Comparison of ENCODE assay signal across 8 mouse cellular contexts in the genomic region with DNA sequence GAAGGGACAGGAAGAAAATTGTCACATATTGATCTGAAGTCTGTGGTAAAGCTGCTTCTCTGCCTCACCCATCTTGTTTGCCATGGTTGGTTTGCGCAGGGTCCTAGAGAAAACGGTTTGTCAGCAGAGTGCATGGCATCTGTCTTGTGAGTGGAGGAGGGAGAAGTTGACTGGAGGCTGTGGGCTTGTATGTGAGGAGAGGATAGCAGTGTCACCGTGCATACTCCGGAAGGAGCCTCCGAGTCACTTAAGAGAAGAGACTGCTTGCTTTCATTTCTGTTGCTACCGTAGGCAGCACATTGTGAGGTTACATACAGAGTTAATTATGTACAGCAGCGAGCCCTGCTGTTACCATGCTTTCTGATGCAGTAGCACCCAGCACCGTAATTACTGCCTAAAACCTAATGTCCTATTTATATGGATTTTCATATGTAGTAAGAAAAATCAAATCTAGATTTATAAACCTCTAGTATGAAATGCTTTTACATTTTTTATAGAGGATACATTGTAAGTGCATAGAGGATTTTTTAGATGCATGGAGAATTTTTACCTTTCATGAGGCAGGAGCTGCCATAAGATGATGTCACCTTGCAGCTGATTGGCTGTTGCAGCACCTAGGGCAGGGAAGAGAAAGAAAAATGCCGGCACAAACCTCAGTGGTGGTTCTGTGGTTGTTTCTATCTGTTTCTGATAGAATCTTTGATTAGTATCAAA.
A peak's percentile ranks its signal among the peaks of the same experiment; 100 is the strongest.
DNase-seq lines count a peak whose midpoint lies in the region; ATAC-seq and TF ChIP-seq lines count a peak whose summit lies in the region.

No protein-coding gene starts in this region.

- H3K4me3 ChIP-seq in lung, embryonic 16.5 days (ENCODE audit: low read length): 0 out of 2 replicates have a peak overlapping the region, but pooled peaks have one; percentile 8
- H3K4me3 ChIP-seq in lung, adult 2 months (replicated peaks; ENCODE audit: extremely low read depth, low read depth, low read length): no peak overlapping the region
- H3K4me3 ChIP-seq in cortical plate, adult 2 months (ENCODE audit: insufficient read depth, low read length): peak overlapping the region; percentile 65
- H3K4me3 ChIP-seq in heart, postnatal 0 days (ENCODE audit: low read depth, low read length): peak overlapping the region; percentile 49
- peak overlapping the region; percentile 52 for H3K4me3 ChIP-seq in midbrain, embryonic 16.5 days (ENCODE audit: low read depth, low read length)

- peak overlapping the region; percentile 37 for H3K4me2 ChIP-seq in lung, embryonic 16.5 days (ENCODE audit: low read depth, low read length)
- peak overlapping the region; percentile 66 for H3K4me2 ChIP-seq in heart, postnatal 0 days (ENCODE audit: low read depth, low read length)
- peak overlapping the region; percentile 58 for H3K4me2 ChIP-seq in midbrain, embryonic 16.5 days (ENCODE audit: low read length)

- no peak overlapping the region for H3K9ac ChIP-seq in lung, embryonic 16.5 days (ENCODE audit: low read length)
- H3K9ac ChIP-seq in heart, postnatal 0 days (replicated peaks; ENCODE audit: low read depth, low read length): peak overlapping the region; percentile 25; the same call in 1 of the 2 replicates
- H3K9ac ChIP-seq in midbrain, embryonic 16.5 days (ENCODE audit: low read depth, low read length): peak overlapping the region; percentile 56

- TF ChIP-seq CTCF in lung, adult 2 months (IDR thresholded peaks at IDR 0.05; ENCODE audit: insufficient read depth, low read length): no peak
- TF ChIP-seq CTCF in cortical plate, adult 2 months (IDR thresholded peaks at IDR 0.05; ENCODE audit: extremely low read depth, insufficient read depth, low read length): no peak
- no peak for TF ChIP-seq CTCF in heart, postnatal 0 days (IDR thresholded peaks at IDR 0.05; ENCODE audit: low read depth)

- H3K9me3 ChIP-seq in lung, embryonic 16.5 days (ENCODE audit: control insufficient read depth, low read length): no peaks in the 10 kb centered on the region
- no peaks in the 10 kb centered on the region for H3K9me3 ChIP-seq in heart, postnatal 0 days (replicated peaks; ENCODE audit: control insufficient read depth, low read length)
- no peaks in the 10 kb centered on the region for H3K9me3 ChIP-seq in midbrain, embryonic 16.5 days (replicated peaks; ENCODE audit: control insufficient read depth, low read length, poor library complexity, severe bottlenecking)

- 0 out of 2 replicates have a peak, but pooled peaks have one; percentile 20 for ATAC-seq in lung, embryonic 16.5 days (ENCODE audit: low read depth)
- ATAC-seq in heart, postnatal 0 days (ENCODE audit: insufficient read depth, low read depth): peak; percentile 75; the same call in 1 of the 2 replicates
- ATAC-seq in midbrain, embryonic 16.5 days: peak; percentile 94

- TF ChIP-seq EP300 in heart, postnatal 0 days (IDR thresholded peaks at IDR 0.05; ENCODE audit: low read depth): no peak

- no peak for TF ChIP-seq POLR2A in lung, adult 2 months (IDR thresholded peaks at IDR 0.05; ENCODE audit: borderline replicate concordance, extremely low read depth, low read depth, low read length)
- TF ChIP-seq POLR2A in cortical plate, adult 2 months (IDR thresholded peaks at IDR 0.05; ENCODE audit: extremely low read depth, insufficient read depth, low read length): peak; percentile 75

- no peaks in the 10 kb centered on the region for H3K27me3 ChIP-seq in lung, embryonic 16.5 days (ENCODE audit: control insufficient read depth, insufficient read depth, low read depth, low read length)
- H3K27me3 ChIP-seq in heart, postnatal 0 days (ENCODE audit: control insufficient read depth, insufficient read depth, low read length): no peaks in the 10 kb centered on the region
- no peaks in the 10 kb centered on the region for H3K27me3 ChIP-seq in midbrain, embryonic 16.5 days (ENCODE audit: control insufficient read depth, insufficient read depth, low read depth, low read length)

- H3K4me1 ChIP-seq in lung, embryonic 16.5 days (replicated peaks; ENCODE audit: control insufficient read depth, insufficient read depth, low read length): no peaks in the 10 kb centered on the region; the same call in 1 of the 2 replicates
- H3K4me1 ChIP-seq in lung, adult 2 months (ENCODE audit: control insufficient read depth, insufficient read depth, low read length): no peaks in the 10 kb centered on the region
- peaks cover 6% of the 10 kb centered on the region; the same call in 1 of the 2 replicates for H3K4me1 ChIP-seq in cortical plate, adult 2 months (ENCODE audit: control insufficient read depth, insufficient read depth, low read length)
- H3K4me1 ChIP-seq in heart, postnatal 0 days (ENCODE audit: control insufficient read depth, insufficient read depth): no peaks in the 10 kb centered on the region
- peaks cover 34% of the 10 kb centered on the region for H3K4me1 ChIP-seq in midbrain, embryonic 16.5 days (ENCODE audit: control insufficient read depth, insufficient read depth, low read length)

- H3K36me3 ChIP-seq in lung, embryonic 16.5 days (ENCODE audit: control insufficient read depth, insufficient read depth, low read length): peaks cover 2% of the 10 kb centered on the region; the same call in 1 of the 2 replicates
- H3K36me3 ChIP-seq in heart, postnatal 0 days (replicated peaks; ENCODE audit: control insufficient read depth, insufficient read depth, low read length): peaks cover 7% of the 10 kb centered on the region; the same call in 1 of the 2 replicates
- H3K36me3 ChIP-seq in midbrain, embryonic 16.5 days (ENCODE audit: control insufficient read depth, insufficient read depth, low read length): no peaks in the 10 kb centered on the region

- 43% methylated on average over 9 of the region's 9 CpGs for WGBS in lung, embryonic 16.5 days
- 37% methylated on average over 9 of the region's 9 CpGs for WGBS in lung, adult 2 months
- 25% methylated on average over 9 of the region's 9 CpGs for WGBS in heart, postnatal 0 days
- 12% methylated on average over 9 of the region's 9 CpGs for WGBS in midbrain, embryonic 16.5 days

- no peak overlapping the region for H3K27ac ChIP-seq in lung, embryonic 16.5 days (ENCODE audit: low read length)
- H3K27ac ChIP-seq in cortical plate, adult 2 months (ENCODE audit: insufficient read depth, low read length): peak overlapping the region; percentile 22
- H3K27ac ChIP-seq in heart, postnatal 0 days (ENCODE audit: low read depth): peak overlapping the region; percentile 53
- peak overlapping the region; percentile 84 for H3K27ac ChIP-seq in midbrain, embryonic 16.5 days (ENCODE audit: low read length)

- no peak for DNase-seq in lung, adult 2 months
- DNase-seq in heart, postnatal 0 days (ENCODE audit: low spot score): peak; percentile 56
- DNase-seq in left cerebral cortex, adult 18-20 months (ENCODE audit: low spot score in 2 of 2): peak; percentile 57 to 80
- peak; percentile 7 to 29 for DNase-seq in thymus, adult 18-20 months
- DNase-seq in adrenal gland, postnatal 4 days (ENCODE audit: low spot score in 2 of 2): no peak

Comparison
In these comparisons a context has a peak if more than half of its experiments do, and no peak if none do; other contexts are left out.
1. ATAC-seq: peak in every context shown above with its lines; median percentile 94 in midbrain, embryonic 16.5 days; 75 in heart, postnatal 0 days; 20 in lung, embryonic 16.5 days.
2. DNase-seq: peak in heart, postnatal 0 days (single experiment), left cerebral cortex, adult 18-20 months (2 of 2) and thymus, adult 18-20 months (2 of 2); none in lung, adult 2 months (single experiment) and adrenal gland, postnatal 4 days (0 of 2).
3. Peak in every context shown above with its lines, with median percentiles within 50 percentile points of each other: H3K4me2 ChIP-seq.